Mouse (Mus musculus) adrenal gland, adult 8-10 months (tissue): Measurements from ENCODE around the gene Oaf. TPM values are rescaled to one million over a fixed set of nuclear protein-coding genes. Genes with fewer than 3 reads are reported as not detected.

Source experiments
- DNase-seq: peaks from one replicate; pipeline ENCODE4 v3.0.0; 2022
- total RNA-seq, 4 experiments: library from RNA; stranded (reverse); gene quantifications; 2 replicates each; pipeline ENCODE4 v1.2.4; 2022

The Oaf gene
- total RNA-seq, 4 experiments from 2014 or later: 10.6 to 40.4 (median 26.8) TPM

DNA sequence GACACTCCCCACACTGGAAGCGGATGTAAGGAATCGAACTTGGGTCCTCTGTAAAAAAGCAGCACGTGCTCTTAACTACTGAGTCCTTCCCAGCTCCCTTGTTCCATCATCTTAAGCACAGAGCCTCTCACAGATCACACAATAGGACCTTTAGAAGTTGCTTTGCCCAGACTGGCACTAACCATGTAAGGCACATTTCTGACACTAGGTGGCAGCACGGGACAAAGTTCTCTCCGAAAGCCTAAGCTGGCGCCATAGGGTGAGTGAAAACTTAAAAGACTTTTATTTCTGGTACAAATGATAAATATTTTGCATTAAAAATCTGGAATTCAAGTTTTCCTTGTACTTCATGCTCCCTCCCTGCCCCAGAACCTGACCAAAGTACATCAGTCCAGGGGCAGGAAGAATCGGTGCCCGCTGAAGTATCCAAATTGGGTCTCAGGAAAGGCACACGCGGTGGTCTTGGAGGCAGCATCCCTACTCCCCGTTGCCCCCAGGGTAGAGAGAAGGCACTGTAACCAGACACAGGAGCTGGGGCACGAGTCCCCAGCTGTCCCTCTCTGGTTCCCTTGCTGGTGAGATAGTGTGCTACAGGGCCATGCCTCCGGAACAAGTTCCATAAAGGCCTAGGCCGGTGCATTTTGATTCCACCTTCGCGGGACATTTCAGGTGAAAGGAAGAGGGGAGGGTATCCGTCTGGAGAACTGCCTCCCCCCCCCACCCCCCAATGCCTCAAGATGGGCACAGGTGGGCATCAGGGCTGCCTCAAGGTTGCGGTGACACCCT is 17.9 kb downstream of the Oaf start:
- DNase-seq: no peak

DNA sequence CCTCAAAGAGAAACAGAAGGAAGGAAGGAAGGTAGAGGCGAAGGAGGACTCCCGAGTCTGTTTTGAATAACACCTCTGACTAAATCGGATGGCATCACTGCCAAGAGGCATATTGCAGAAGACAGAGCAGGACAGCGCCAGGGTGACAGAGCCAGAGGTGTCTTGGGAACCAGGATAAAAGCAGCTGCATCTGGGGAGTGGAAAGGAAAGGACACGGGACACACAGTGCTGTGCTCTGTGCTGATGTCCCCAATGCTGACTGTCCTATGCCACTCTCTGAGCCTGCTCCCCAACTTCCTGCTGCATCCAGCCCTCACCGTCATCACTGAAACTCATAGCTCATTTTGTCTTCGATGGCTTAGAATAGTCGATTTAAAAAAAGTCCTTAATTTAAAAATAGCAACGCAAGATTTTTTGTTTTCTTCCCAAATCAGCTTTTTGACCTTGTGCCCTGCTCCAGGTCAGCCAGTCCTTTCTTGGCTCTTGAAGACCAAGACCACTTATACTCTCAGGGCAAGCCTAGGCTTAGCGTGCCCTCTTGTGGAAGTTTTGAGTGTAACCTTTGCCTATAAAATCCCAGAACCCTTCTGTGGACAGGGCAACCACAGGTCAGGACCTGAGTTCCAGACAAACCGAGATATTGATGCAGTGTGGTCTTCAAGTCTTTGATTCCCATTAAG is 28.8 kb downstream of the Oaf start:
- DNase-seq: no peak

DNA sequence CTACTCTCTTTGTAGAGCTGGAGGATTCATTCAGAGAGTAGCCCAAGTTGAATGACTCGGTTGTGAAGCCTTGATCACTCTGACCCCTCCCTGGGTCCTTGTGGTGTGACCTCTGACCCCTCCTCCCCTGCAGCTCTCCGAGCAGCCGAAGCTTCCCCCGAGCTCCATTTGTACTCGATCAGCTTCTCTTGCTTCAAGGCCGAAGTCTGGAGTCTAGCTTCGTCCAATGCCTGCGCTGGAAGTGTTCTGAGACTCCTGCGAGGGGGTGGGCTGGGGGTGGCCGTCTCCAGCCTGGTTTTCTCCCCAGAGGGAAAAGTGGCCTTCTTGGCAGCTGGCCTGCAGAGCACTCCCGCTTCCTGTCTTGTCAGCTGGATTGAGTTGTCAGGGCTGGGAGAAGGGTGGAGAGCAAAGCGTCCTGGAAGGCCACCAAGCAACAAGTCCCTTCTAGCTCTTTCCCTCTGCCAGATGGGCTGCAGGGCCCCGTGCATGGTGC is 29.5 kb downstream of the Oaf start, which contains the start of gene Pou2f3:
Gene Pou2f3, minus strand, starts transcription at position 180 of the 493 bp plus-strand sequence.
- DNase-seq: peak; percentile 35

DNA sequence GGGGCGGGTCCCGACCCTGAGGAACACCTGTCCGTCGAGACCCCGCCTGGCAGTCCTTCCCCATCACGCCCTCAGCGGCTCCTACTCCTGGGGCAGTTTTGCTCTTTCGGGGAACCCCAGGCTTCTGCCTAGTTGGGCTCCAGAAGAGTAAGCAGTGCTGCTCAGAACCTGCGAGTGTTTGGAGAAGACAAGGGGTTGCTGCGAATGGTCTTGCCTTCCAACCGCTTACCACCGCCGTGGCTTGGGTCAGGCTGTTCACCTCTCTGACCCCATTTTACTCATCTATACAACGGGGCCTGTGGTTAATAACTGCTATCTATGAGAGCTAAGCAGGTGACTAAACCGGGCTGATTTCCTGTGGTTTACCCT is 33.7 kb downstream of the Oaf start:
- no peak for DNase-seq

DNA sequence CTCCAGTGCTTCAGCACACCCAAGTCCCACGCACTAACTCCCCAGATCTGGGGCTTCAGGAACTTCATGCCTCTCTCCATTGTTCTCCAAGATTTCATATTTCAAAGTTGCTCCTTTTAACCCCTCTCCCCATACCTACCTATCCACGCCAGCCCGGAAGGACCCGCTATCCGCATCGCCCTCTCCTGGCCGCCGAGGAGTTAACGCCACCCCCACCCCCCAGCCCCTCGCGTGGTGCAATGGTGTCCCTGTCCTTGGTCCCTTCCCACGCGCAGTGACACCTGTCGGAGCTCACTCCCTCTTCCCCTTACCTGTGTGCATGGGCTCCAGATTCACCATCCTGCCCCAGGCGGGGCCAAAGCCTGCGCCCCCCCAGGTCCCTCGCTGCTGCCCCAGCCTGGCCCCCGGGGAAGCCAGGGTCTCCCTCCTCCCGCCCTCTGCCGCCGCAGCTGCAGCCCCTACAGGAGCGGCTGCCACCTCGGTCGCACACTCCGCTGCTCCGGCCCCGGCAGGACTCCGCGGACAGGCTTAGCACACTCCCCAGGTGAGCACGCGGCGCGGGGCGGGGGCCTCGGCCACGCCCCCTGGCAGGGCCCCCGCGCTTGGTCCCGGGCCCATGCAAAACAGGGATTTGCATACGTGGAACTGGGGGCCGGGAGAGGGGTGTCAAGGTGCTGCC is 34.2 kb downstream of the Oaf start:
- DNase-seq: no peak

DNA sequence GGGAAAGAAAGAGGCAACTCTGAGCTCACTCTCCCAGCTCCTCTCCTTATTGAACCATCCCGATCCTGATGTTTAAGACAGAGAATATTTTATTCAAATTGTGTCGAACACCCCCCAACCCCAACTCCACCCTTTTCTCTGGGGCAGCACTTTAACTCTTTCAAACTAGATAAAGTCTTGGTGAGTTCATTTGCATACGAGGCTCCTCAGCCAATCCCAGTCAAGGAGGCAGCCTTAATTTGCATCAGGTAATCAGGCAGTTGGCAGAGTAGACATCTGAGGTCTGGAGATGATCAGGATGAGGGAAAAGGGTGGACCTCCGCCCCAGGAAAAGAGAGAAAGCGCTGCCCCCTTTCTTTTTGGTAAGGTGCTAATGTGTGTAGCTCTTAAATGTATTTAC is 39.5 kb downstream of the Oaf start:
- no peak for DNase-seq

DNA sequence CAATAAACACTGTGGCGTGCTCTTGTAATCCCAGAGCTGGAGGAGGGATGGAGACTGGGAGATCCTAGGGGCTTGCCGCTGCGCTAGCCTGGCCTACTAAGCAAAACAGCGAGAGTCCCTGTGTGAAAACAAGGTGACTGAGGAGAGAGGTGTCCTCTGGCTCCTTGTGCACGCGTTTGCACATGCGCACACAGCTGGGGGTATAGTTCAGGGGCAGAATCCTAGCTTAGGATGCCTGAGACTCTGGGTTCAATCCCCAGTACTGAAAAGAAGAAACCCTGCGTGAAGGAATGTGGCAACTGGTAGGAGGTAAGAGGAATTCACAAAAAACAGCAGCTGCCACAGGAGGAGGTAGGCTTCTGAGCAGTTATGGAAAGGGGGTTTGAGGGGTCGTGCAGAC is 45.7 kb downstream of the Oaf start:
- DNase-seq: no peak

DNA sequence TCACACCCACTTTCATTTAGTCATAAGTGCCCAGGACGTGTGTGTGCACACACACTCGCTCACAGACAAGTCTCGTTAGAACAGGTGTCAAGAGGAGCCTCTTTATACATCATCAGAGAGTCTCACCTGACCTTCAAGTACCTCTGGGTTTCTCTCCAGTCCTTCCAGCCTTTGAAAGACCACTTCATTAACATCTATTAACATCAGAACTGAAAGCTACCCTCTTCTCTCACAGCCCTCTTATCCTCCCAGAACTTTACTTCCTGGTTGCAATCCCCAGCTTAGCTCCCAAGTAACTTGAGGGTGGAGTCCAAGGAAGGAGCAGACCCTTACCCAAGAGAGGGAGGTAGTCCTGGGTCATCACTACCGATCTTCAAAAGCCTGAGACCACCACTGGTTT is 48.1 kb downstream of the Oaf start:
- DNase-seq: no peak

DNA sequence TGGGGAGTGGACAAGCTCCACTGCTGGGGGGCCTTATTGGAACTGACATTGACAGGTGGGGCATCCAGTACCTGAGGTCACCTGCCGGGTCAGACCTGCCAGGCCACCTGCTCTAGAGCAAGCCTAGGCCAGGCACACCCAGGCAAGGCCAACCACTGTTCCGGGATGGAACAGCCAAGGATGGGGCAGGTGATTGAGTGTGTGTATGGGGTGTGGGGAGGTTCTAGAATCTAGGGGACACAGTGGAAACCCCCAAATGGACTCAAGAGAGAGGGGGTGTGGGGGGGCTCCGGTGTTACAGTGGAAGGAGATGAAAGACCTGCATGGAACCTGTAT is 50.7 kb downstream of the Oaf start:
- no peak for DNase-seq

DNA sequence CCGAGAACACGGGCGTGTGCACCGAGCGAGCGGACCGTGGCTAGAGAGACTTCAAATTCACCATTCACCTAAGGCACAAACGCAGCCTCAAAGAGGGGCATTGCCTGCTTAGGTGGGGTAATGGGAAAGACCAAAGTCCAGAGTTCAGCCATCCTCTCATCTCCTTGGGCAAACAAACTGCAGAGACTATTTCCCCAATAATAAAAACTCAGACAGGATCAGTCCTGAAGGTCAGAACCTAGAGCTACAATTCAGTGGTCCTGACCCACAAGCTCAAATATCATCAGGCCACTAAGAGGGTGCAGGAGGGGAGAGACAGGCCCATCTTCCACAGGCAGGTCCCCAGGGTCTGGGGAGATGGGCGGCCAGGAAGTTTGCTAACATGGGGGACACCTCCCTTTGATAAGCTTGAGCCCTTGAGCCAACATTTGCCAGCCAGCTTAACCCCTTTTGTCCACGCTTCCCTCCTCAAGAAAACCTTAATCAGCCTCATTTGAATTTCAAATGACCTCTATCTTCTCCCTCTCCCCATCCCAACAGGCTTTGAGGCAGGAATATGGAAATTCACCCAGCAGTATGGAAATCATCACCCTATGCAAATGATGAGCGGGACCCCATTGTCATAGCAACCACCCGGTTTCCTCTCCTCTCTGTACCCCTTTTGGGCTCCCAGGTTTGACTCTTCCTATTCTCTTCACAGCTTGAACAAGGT is 51.2 kb downstream of the Oaf start:
- no peak for DNase-seq

DNA sequence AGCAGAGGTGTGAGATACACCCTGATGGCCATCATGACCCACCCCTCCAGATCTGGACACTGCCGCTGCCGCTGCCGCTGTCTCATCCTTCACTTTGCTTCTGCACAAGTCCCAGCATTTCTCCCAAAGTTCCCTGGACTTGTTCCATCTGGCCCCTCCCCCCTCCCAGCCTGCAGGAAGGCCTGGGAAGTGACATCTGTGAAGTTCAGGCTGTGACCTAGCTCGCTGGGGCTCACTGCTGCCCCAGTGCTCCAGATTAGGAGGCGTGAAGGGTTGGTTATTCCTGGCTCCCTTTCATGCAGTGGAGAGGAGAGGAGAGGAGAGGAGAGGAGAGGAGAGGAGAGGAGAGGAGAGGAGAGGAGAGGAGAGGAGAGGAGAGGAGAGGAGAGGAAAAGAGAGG is 60.1 kb downstream of the Oaf start:
- no peak for DNase-seq

DNA sequence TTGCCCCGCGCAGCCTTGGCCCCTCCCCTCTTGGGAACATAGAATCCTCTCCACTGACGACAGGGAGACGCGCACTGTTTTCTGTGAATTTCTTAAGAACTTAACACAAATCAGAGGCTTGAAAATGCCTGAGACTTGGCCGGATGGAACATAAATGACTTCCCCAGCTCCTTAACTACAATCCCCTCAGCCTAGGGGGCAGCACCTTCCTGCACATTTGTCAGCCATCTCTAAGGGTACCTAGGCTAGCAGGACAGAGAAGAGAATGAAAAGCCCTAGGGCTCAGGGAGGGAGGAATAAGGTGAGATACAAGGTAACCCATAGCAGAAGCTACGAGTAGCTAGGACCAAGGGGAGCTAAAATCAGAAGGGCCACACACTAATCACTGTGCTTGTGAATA is 61.5 kb downstream of the Oaf start:
- no peak for DNase-seq

Other genes with a start within 250 kb of the Oaf start
- 100 to 1,000 TPM; 132 to 178 (median 164) TPM for gene Arhgef12, start 132.7 kb downstream of the Oaf start, total RNA-seq
- gene Tmem136, start 123.3 kb downstream of the Oaf start, total RNA-seq: 10 to 100 TPM in 2 of 4 experiments, 1 to 10 TPM in 2; 6.6 to 15.3 (median 11.1) TPM
- under 1 TPM in 1 of 4 experiments, not detected in 3; 0.22 TPM for gene Pou2f3, start 29.5 kb downstream of the Oaf start, total RNA-seq
- under 1 TPM; 0.16 to 0.37 (median 0.22) TPM for gene Trim29, start 70.9 kb upstream of the Oaf start, total RNA-seq